Mouse (Mus musculus) hindbrain, embryonic 13.5 days (tissue): ENCODE measurements at regions not wholly inside any gene's neighbourhood (a gene's known extent, or its start where the extent isn't known, plus 50 kb on each side); places are given as distances from the start of the nearest gene placed in this dataset.

Source experiments
- ATAC-seq: fragments of 200-750 bp; cut with Nextera tagmentation; 2 replicates; pipeline ENCODE4 v1.8.0; 2017; ENCODE audit warnings: moderate TSS enrichment; ENCODE audit not compliant: low FRiP score
- H3K27ac ChIP-seq: fragments of 300-500 bp; sonication (generic); 2 replicates; pipeline ENCODE4 v1.5.1; 2015; ENCODE audit warnings: inconsistent platforms, mild to moderate bottlenecking, moderate library complexity
- H3K27me3 ChIP-seq: fragments of 300-500 bp; sonication (generic); 2 replicates; pipeline ENCODE4 v1.6.1; 2015; ENCODE audit warnings: mild to moderate bottlenecking, inconsistent platforms
- H3K36me3 ChIP-seq: fragments of 300-500 bp; sonication (generic); 2 replicates; pipeline ENCODE4 v1.6.1; 2015; ENCODE audit warnings: mild to moderate bottlenecking, inconsistent platforms
- H3K4me1 ChIP-seq: fragments of 300-500 bp; sonication (generic); replicated peaks from 2 replicates; pipeline ENCODE4 v1.6.1; 2015; ENCODE audit warnings: inconsistent platforms
- H3K4me2 ChIP-seq: fragments of 300-500 bp; sonication (generic); 2 replicates; pipeline ENCODE4 v1.6.1; 2015; ENCODE audit warnings: inconsistent platforms, mild to moderate bottlenecking, moderate library complexity
- H3K4me3 ChIP-seq: fragments of 300-500 bp; sonication (generic); 2 replicates; pipeline ENCODE4 v1.5.1; 2015; ENCODE audit warnings: mild to moderate bottlenecking, inconsistent platforms
- H3K9ac ChIP-seq: fragments of 300-500 bp; sonication (generic); 2 replicates; pipeline ENCODE4 v1.6.1; 2015; ENCODE audit warnings: mild to moderate bottlenecking, inconsistent platforms
- H3K9me3 ChIP-seq: fragments of 300-500 bp; sonication (generic); 2 replicates; pipeline ENCODE4 v1.6.1; 2016; ENCODE audit warnings: inconsistent platforms
- WGBS: fragments of 180-500 bp; shearing (Covaris S2); methylation state at CpG from one replicate; pipeline ENCODE4 v1.1.7; 2015; 5-methylcytosine and 5-hydroxymethylcytosine counted together

GRCm38 (mm10) chr3:143036108-143036507 lies 154.3 kb upstream of the Pkn2 start:
- no peaks in the 10 kb centered on the region for H3K9me3 ChIP-seq
- H3K27me3 ChIP-seq = no peaks in the 10 kb centered on the region
- WGBS = 96% methylated on average over 1 of the region's 1 CpGs
- H3K4me1 ChIP-seq = no peaks in the 10 kb centered on the region
- H3K27ac ChIP-seq = no peak overlapping the region
- H3K36me3 ChIP-seq = no peaks in the 10 kb centered on the region
- H3K4me2 ChIP-seq = no peak overlapping the region
- H3K4me3 ChIP-seq = no peak overlapping the region
- ATAC-seq = no peak
- H3K9ac ChIP-seq = no peak overlapping the region

- H3K27ac ChIP-seq = no peak overlapping the region
- no peak for ATAC-seq
- no peak overlapping the region for H3K9ac ChIP-seq
- no peak overlapping the region for H3K4me3 ChIP-seq
- H3K36me3 ChIP-seq = no peaks in the 10 kb centered on the region
- no peaks in the 10 kb centered on the region for H3K9me3 ChIP-seq
- WGBS = 80% methylated on average over 9 of the region's 9 CpGs
- H3K4me1 ChIP-seq = no peaks in the 10 kb centered on the region
- no peaks in the 10 kb centered on the region for H3K27me3 ChIP-seq
- H3K4me2 ChIP-seq = no peak overlapping the region
Measured at GRCm38 (mm10) chr3:143034588-143034987, 152.8 kb upstream of the Pkn2 start.

DNA sequence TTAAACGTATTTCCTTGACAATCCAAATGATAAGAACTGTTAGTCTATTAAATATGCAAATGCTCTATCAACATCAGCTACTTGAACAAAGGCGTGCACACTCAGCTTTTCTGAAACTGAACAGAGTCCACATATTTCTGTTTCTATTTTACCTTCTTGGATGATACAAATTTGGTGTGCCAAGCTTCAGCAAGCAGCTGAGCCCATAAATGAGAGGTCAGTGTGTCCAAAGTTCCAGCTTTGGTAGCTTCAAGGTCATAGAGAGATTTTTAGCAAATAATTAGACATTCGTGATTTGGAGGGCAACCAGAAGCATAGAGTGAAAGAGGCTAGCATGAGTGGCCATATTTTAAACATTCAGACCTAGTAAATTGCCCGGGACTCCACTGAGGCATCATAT lies 140.7 kb upstream of the Pkn2 start:
- ATAC-seq = no peak
- H3K9me3 ChIP-seq = no peaks in the 10 kb centered on the region
- WGBS = 84% methylated on average over 4 of the region's 4 CpGs
- no peaks in the 10 kb centered on the region for H3K36me3 ChIP-seq
- no peak overlapping the region for H3K4me3 ChIP-seq
- no peak overlapping the region for H3K9ac ChIP-seq
- H3K27ac ChIP-seq = no peak overlapping the region
- no peak overlapping the region for H3K4me2 ChIP-seq
- no peaks in the 10 kb centered on the region for H3K4me1 ChIP-seq
- no peaks in the 10 kb centered on the region for H3K27me3 ChIP-seq

GRCm38 (mm10) chr3:143021159-143021871 lies 139.5 kb upstream of the Pkn2 start:
- 86% methylated on average over 11 of the region's 11 CpGs for WGBS
- Histone ChIP-seq H3K4me3 (no peak overlapping the region), H3K27ac (no peak overlapping the region), H3K9me3 (no peaks in the 10 kb centered on the region), H3K4me2 (no peak overlapping the region), H3K27me3 (no peaks in the 10 kb centered on the region), H3K9ac (no peak overlapping the region), H3K36me3 (no peaks in the 10 kb centered on the region), H3K4me1 (no peaks in the 10 kb centered on the region)
- no peak for ATAC-seq

DNA sequence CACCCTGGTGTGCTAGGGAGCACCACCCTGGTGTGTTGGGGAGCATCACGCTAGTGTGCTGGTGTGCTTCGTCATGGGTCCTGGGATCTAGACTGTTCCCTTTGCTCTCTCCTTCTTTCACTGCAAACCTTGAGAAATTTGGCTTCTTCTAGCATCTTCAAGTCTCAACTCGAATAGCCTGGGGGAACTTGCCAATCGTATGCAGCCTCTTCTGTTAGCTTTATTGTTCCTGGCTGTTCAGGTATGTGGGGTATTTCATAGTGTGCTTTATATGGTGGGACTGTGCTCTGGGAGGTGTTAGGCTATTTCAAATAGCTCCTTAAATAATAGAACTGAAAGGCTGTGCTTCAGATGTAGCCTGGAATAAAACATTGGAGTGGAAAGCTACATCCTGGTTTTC lies 135.7 kb upstream of the Pkn2 start:
- ATAC-seq = no peak
- WGBS = 89% methylated on average over 4 of the region's 4 CpGs

DNA sequence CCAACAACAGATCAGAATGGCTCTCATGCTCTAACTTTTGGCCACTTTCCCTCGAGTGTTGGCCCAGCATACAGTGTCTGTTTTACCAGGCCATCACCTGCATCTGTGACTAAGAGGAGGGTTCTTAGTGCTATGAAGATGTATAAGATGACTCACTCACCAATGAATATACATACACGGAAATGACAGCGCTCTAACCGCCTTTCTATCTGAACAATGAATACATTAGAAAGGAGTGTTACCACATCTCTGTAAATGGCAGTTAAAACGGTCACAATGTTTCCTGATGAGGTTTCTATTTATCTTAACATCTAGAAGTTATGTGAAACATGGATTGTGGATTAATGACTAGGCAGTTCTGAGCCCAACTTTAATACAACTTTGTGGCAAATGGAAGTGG lies 135.0 kb upstream of the Pkn2 start:
- no peak for ATAC-seq
- Histone ChIP-seq H3K4me1 (no peaks in the 10 kb centered on the region), H3K36me3 (no peaks in the 10 kb centered on the region), H3K27me3 (no peaks in the 10 kb centered on the region), H3K27ac (no peak overlapping the region), H3K4me2 (no peak overlapping the region), H3K9me3 (no peaks in the 10 kb centered on the region), H3K4me3 (no peak overlapping the region), H3K9ac (no peak overlapping the region)
- WGBS = 88% methylated on average over 5 of the region's 5 CpGs

More for the DNA sequence above, 135.7 kb upstream of the Pkn2 start:
- Histone ChIP-seq H3K4me2 (no peak overlapping the region), H3K9ac (no peak overlapping the region), H3K27me3 (no peaks in the 10 kb centered on the region), H3K27ac (no peak overlapping the region), H3K36me3 (no peaks in the 10 kb centered on the region), H3K9me3 (no peaks in the 10 kb centered on the region), H3K4me3 (no peak overlapping the region), H3K4me1 (no peaks in the 10 kb centered on the region)

DNA sequence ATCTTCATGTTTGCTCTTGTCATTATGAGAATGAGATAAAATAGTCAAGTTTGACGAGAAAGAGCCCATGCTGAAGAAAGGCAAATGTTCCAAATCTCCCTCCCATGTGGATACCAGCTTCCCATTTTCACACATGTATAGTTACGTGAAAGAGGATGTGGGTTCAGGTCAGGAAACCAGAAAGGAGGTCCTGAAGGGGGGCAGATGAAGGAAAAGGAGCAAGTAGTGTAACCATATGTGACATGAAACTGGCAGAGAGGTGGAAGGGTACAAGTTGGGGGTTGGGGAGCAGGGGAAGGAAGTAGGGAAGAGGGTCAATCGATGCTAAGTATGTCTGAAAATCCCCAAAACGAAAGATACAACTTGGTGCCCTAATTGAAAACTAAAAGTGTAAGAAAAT lies 132.6 kb upstream of the Pkn2 start:
- H3K9me3 ChIP-seq = no peaks in the 10 kb centered on the region
- ATAC-seq = no peak
- H3K9ac ChIP-seq = no peak overlapping the region
- WGBS = 90% methylated on average over 4 of the region's 4 CpGs
- H3K4me3 ChIP-seq = no peak overlapping the region
- H3K4me1 ChIP-seq = no peaks in the 10 kb centered on the region
- H3K4me2 ChIP-seq = no peak overlapping the region
- H3K27ac ChIP-seq = no peak overlapping the region
- no peaks in the 10 kb centered on the region for H3K36me3 ChIP-seq
- no peaks in the 10 kb centered on the region for H3K27me3 ChIP-seq

- Histone ChIP-seq H3K9ac (no peak overlapping the region), H3K36me3 (no peaks in the 10 kb centered on the region), H3K4me1 (no peaks in the 10 kb centered on the region), H3K4me3 (no peak overlapping the region), H3K27ac (no peak overlapping the region), H3K4me2 (no peak overlapping the region), H3K9me3 (no peaks in the 10 kb centered on the region), H3K27me3 (no peaks in the 10 kb centered on the region)
- ATAC-seq = no peak
- WGBS = 89% methylated on average over 3 of the region's 3 CpGs
Measured at GRCm38 (mm10) chr3:143007047-143007446, 125.2 kb upstream of the Pkn2 start.

- Histone ChIP-seq H3K9ac (no peak overlapping the region), H3K4me1 (no peaks in the 10 kb centered on the region), H3K4me2 (no peak overlapping the region), H3K4me3 (no peak overlapping the region), H3K9me3 (no peaks in the 10 kb centered on the region), H3K36me3 (no peaks in the 10 kb centered on the region), H3K27me3 (no peaks in the 10 kb centered on the region), H3K27ac (no peak overlapping the region)
- no peak for ATAC-seq
- WGBS = 36% methylated on average over 5 of the region's 5 CpGs
Measured at GRCm38 (mm10) chr3:143001952-143002351, 120.1 kb upstream of the Pkn2 start.

DNA sequence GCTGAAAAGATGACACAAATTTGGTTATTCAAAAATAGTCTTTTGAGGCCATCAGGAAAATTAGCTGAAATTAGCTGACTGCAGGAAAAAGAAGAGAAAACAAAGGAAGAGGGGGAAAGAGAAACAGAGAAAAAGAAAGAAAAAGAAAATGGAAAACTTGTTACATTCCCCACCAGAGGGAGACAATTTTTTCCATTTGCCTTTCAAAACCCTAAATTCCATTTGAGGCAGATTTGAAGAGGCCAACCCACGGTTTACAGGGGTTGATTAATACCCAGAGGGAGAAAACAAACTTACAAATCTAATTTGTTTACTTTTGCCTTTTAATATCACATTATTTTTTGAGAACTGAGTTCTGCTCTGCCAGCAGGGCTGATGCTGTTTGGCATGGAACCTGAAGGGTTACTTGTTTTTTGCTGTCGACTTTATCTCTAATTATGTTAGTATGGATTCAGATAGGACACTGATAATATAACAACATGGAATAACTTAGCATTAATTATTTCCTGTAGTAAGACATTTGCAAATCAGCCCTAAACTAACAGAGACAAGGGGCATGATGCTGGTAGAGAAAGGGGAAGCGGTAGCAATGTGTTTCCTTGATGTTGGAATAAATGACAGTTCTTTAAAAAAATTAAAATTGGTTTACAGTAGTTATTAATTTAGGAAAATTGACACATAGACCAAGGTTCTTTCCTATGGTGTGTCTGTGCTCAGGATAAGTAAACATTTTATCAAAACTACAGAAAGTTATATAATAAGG lies 114.4 kb upstream of the Pkn2 start:
- no peaks in the 10 kb centered on the region for H3K27me3 ChIP-seq
- no peaks in the 10 kb centered on the region for H3K36me3 ChIP-seq
- no peak overlapping the region for H3K9ac ChIP-seq
- no peak overlapping the region for H3K4me3 ChIP-seq
- no peak for ATAC-seq
- no peak overlapping the region for H3K27ac ChIP-seq
- 55% methylated on average over 3 of the region's 3 CpGs for WGBS
- H3K9me3 ChIP-seq = no peaks in the 10 kb centered on the region
- H3K4me1 ChIP-seq = no peaks in the 10 kb centered on the region
- H3K4me2 ChIP-seq = no peak overlapping the region

- Histone ChIP-seq H3K4me3 (no peak overlapping the region), H3K36me3 (no peaks in the 10 kb centered on the region), H3K9ac (no peak overlapping the region), H3K4me2 (no peak overlapping the region), H3K9me3 (no peaks in the 10 kb centered on the region), H3K27ac (no peak overlapping the region), H3K4me1 (no peaks in the 10 kb centered on the region), H3K27me3 (no peaks in the 10 kb centered on the region)
- WGBS = 91% methylated on average over 5 of the region's 5 CpGs
- no peak for ATAC-seq
Measured at GRCm38 (mm10) chr3:142984547-142984946, 102.7 kb upstream of the Pkn2 start.

GRCm38 (mm10) chr3:142981221-142981620 lies 99.4 kb upstream of the Pkn2 start:
- H3K27me3 ChIP-seq = no peaks in the 10 kb centered on the region
- no peak for ATAC-seq
- WGBS = 74% methylated on average over 3 of the region's 3 CpGs
- no peak overlapping the region for H3K27ac ChIP-seq
- no peak overlapping the region for H3K4me3 ChIP-seq
- H3K4me2 ChIP-seq = no peak overlapping the region
- H3K4me1 ChIP-seq = peaks cover 4% of the 10 kb centered on the region; the same call in 1 of the 2 replicates
- H3K9me3 ChIP-seq = no peaks in the 10 kb centered on the region
- no peak overlapping the region for H3K9ac ChIP-seq
- no peaks in the 10 kb centered on the region for H3K36me3 ChIP-seq

DNA sequence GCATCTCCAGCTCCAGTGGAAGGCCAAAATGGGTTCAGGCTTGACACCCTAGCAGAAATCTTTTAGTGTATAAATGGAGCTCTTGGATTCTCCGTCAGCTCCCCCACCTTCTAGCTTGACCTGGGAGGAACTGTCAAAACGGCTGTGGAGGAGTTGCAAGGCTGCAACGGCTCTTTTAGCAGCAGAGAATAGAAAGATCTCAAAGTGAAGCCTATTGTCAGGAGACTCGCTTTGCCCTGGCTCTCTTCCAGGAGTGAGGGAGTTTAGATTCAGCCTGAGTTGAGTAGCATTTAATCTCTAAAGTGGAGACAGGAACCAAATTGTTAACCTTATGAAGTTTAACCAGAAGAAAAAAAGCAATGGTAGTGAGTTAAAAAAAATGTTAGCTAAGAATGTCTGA lies 97.4 kb upstream of the Pkn2 start:
- peaks cover 4% of the 10 kb centered on the region; the same call in 1 of the 2 replicates for H3K4me1 ChIP-seq
- no peak overlapping the region for H3K4me3 ChIP-seq
- H3K4me2 ChIP-seq = no peak overlapping the region
- WGBS = 15% methylated on average over 4 of the region's 4 CpGs
- no peaks in the 10 kb centered on the region for H3K9me3 ChIP-seq
- no peak overlapping the region for H3K27ac ChIP-seq
- no peaks in the 10 kb centered on the region for H3K27me3 ChIP-seq
- H3K9ac ChIP-seq = no peak overlapping the region
- no peaks in the 10 kb centered on the region for H3K36me3 ChIP-seq
- no peak for ATAC-seq
